Mouse (Mus musculus) embryonic facial prominence, embryonic 12.5 days (tissue): Measurements from ENCODE around the gene Copz1. TPM values are rescaled to one million over a fixed set of nuclear protein-coding genes. Genes with fewer than 3 reads are reported as not detected.

Experiments used
- ATAC-seq: fragments of 200-750 bp; cut with Nextera tagmentation; 2 replicates; pipeline ENCODE4 v1.8.0; 2017; ENCODE audit not compliant: insufficient number of reproducible peaks, insufficient read depth, low FRiP score, low TSS enrichment
- H3K27ac ChIP-seq: fragments of 300-500 bp; sonication (generic); 2 replicates; pipeline ENCODE4 v1.5.1; 2016; ENCODE audit warnings: mild to moderate bottlenecking
- H3K27me3 ChIP-seq: fragments of 300-500 bp; sonication (generic); 2 replicates; pipeline ENCODE4 v1.6.1; 2016; ENCODE audit warnings: mild to moderate bottlenecking, moderate library complexity
- H3K36me3 ChIP-seq: fragments of 300-500 bp; sonication (generic); 2 replicates; pipeline ENCODE4 v1.6.1; 2016; ENCODE audit warnings: mild to moderate bottlenecking
- H3K4me1 ChIP-seq: fragments of 300-500 bp; sonication (generic); 2 replicates; pipeline ENCODE4 v1.6.1; 2016
- H3K4me2 ChIP-seq: fragments of 300-500 bp; sonication (generic); replicated peaks from 2 replicates; pipeline ENCODE4 v1.6.1; 2016; ENCODE audit warnings: mild to moderate bottlenecking, moderate library complexity
- H3K4me3 ChIP-seq: fragments of 300-500 bp; sonication (generic); 2 replicates; pipeline ENCODE4 v1.5.1; 2016; ENCODE audit warnings: mild to moderate bottlenecking
- H3K9ac ChIP-seq: fragments of 300-500 bp; sonication (generic); 2 replicates; pipeline ENCODE4 v1.6.1; 2016; ENCODE audit warnings: mild to moderate bottlenecking, moderate library complexity
- H3K9me3 ChIP-seq: fragments of 300-500 bp; sonication (generic); 2 replicates; pipeline ENCODE4 v1.6.1; 2016; ENCODE audit warnings: mild to moderate bottlenecking, moderate library complexity
- WGBS: fragments of 180-500 bp; shearing (Covaris S2); methylation state at CpG from one replicate; pipeline ENCODE4 v1.1.7; 2016; 5-methylcytosine and 5-hydroxymethylcytosine counted together
- polyA plus RNA-seq: library from polyadenylated mRNA; unstranded; fragments of >200 nt; fragmentation: Nextera tagmentation; extraction: Ambion mirVana; gene quantifications from 2 replicates; pipeline ENCODE4 v1.2.1, GENCODE M21; 2016

The Copz1 gene
- polyA plus RNA-seq: 257 and 268 TPM in 2 replicates

DNA sequence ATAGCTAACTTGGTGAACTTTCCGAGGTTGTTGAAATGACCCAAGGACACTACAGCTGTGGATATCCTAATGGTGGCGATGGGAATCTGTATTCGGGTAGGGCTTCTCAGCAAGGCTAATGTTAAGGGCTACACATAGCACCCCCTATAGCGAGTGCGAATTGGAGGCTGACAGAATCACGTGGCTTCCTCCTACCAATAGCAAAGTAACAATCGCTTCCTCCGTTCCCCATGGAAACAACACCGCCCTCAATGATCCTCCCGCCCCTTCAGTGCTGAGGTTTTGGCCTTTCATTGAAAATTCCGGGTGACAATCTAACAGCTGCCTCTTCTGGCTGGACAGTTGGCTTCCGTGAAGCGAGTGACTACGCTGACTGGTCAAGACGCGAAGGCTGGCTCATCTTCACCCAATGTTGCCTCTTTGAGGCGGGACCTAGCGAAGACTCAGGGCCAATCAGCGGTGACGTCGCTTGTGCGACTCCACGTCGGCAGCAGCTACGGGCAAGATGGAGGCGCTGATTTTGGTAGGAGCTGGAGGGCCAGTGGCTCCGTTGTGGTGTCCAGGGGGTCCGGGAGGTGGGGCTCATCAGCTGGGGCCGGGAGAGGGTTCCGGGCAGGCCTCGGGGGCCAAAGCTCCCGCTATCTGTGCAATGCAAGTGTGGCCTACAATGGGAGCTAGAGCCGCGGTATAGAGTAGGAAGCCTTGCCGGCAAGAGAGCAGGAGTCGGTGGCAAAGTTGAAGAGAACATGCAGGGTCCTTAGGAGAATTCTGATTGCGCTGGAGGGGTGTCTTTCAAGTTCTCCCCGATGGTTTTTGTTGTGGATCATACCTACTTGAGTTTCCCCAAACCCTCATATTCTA is at the start of gene Copz1:
TSS of gene Copz1 (plus strand) at position 296 of the 861 bp plus-strand sequence.
- H3K27ac ChIP-seq: peak within 1 kb of the TSS; percentile 48; the same call in 1 of the 2 replicates

DNA sequence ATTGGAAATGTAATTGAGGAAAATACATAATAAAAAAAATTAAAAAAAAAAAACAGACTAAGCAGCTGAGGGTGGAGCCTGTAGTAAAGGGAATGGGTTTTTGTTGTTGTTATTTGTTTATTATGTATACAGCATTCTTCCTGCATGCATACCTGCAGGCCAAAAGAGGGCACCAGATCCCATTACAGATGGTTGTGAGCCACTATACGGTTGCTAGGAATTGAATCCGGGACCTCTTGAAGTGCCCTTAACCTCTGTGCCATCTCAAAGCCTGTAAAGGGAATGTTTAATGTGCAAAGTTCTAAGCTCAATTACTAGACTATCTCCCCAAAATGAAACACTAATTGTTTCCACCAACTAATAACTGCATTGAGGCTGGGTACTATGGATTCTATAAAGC is 48.4 kb upstream of the Copz1 start:
- Histone ChIP-seq H3K36me3 (no peaks in the 10 kb centered on the region), H3K9ac (no peak overlapping the region), H3K4me3 (no peak overlapping the region), H3K4me2 (no peak overlapping the region), H3K4me1 (peaks cover 17% of the 10 kb centered on the region), H3K27ac (no peak overlapping the region), H3K27me3 (no peaks in the 10 kb centered on the region), H3K9me3 (no peaks in the 10 kb centered on the region)
- ATAC-seq: no peak
- 80% methylated on average over 2 of the region's 2 CpGs for WGBS

More for the DNA sequence above, at the start of gene Copz1:
- H3K4me2 ChIP-seq: peak within 1 kb of the TSS; percentile 60
- H3K9ac ChIP-seq: peak within 1 kb of the TSS; percentile 79
- 0 out of 2 replicates have a peak, but pooled peaks cover under 1% of the 10 kb centered on the region for H3K4me1 ChIP-seq
- ATAC-seq: peak; percentile 99
- 0% methylated on average over 38 of the region's 38 CpGs for WGBS
- H3K9me3 ChIP-seq: no peaks in the 10 kb centered on the region
- no peaks in the 10 kb centered on the region for H3K27me3 ChIP-seq
- H3K36me3 ChIP-seq: no peaks in the 10 kb centered on the region
- peak within 1 kb of the TSS; percentile 88 for H3K4me3 ChIP-seq

GRCm38 (mm10) chr15:103227022-103227421 is 45.5 kb upstream of the Copz1 start:
- Histone ChIP-seq H3K9me3 (no peaks in the 10 kb centered on the region), H3K27me3 (no peaks in the 10 kb centered on the region), H3K36me3 (no peaks in the 10 kb centered on the region), H3K27ac (no peak overlapping the region), H3K4me1 (0 out of 2 replicates have a peak, but pooled peaks cover 6% of the 10 kb centered on the region), H3K9ac (no peak overlapping the region), H3K4me2 (no peak overlapping the region), H3K4me3 (no peak overlapping the region)
- ATAC-seq: no peak
- WGBS: 88% methylated on average over 3 of the region's 3 CpGs

DNA sequence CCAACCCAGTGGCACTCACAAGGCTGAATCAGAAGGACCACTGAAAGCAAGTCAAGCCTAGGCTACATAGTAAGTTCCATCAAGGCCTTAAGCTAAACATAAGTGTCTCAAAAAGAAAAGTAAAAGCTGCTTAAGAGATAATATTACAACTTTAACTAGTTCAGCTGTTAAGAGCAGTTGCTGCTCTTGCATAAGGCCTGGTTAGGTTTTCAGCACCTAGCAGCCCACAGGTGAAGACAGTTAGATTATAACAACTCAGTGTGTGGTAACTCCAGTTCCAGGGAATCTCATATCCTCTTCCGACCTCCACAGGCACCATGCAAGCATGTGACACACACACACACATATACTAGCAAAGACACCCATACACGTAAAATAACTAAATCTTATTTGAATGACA is 44.9 kb upstream of the Copz1 start:
- no peak overlapping the region for H3K4me3 ChIP-seq
- 0 out of 2 replicates have a peak, but pooled peaks cover 6% of the 10 kb centered on the region for H3K4me1 ChIP-seq
- no peaks in the 10 kb centered on the region for H3K36me3 ChIP-seq
- no peaks in the 10 kb centered on the region for H3K9me3 ChIP-seq
- ATAC-seq: no peak
- no peak overlapping the region for H3K27ac ChIP-seq
- H3K27me3 ChIP-seq: no peaks in the 10 kb centered on the region
- 78% methylated on average over 2 of the region's 2 CpGs for WGBS
- H3K9ac ChIP-seq: no peak overlapping the region
- H3K4me2 ChIP-seq: no peak overlapping the region

DNA sequence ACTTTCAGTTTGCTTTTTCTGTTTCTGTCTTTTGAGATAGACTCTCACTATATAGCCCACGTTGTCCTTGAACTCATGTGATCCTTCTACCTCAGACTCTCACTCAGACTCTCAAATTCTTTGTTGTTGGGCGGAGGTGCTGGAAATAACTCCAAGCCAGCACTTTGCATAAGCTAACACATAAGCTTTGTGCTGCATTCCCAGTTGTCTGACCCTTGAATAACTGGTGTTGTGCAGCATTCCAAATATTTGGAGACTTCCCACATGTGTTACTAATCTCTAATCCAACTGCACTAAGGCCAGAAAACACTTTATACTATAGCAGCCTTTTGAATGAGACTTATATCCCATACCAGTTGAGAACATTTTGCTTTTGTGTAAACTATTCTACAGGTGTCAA is 43.6 kb upstream of the Copz1 start:
- Histone ChIP-seq H3K9ac (no peak overlapping the region), H3K4me3 (no peak overlapping the region), H3K36me3 (no peaks in the 10 kb centered on the region), H3K27me3 (no peaks in the 10 kb centered on the region), H3K9me3 (no peaks in the 10 kb centered on the region), H3K4me1 (0 out of 2 replicates have a peak, but pooled peaks cover 6% of the 10 kb centered on the region), H3K4me2 (no peak overlapping the region), H3K27ac (no peak overlapping the region)
- no peak for ATAC-seq
- WGBS: 78% methylated on average over 2 of the region's 2 CpGs

GRCm38 (mm10) chr15:103233119-103233518 is 39.4 kb upstream of the Copz1 start:
- Histone ChIP-seq H3K9me3 (no peaks in the 10 kb centered on the region), H3K4me1 (peaks cover 8% of the 10 kb centered on the region; the same call in 1 of the 2 replicates), H3K27me3 (no peaks in the 10 kb centered on the region), H3K36me3 (peaks cover 16% of the 10 kb centered on the region), H3K9ac (no peak overlapping the region), H3K4me2 (no peak overlapping the region), H3K27ac (no peak overlapping the region), H3K4me3 (no peak overlapping the region)
- no peak for ATAC-seq
- 88% methylated on average over 2 of the region's 2 CpGs for WGBS

- peaks cover 24% of the 10 kb centered on the region for H3K36me3 ChIP-seq
- ATAC-seq: no peak
These were observed 35.2 kb upstream of the Copz1 start for GRCm38 (mm10) chr15:103237295-103237694.

GRCm38 (mm10) chr15:103239130-103239684 is 33.3 kb upstream of the Copz1 start:
- peak; percentile 89 for ATAC-seq

More at GRCm38 (mm10) chr15:103237295-103237694, 35.2 kb upstream of the Copz1 start:
- no peak overlapping the region for H3K4me2 ChIP-seq
- H3K9me3 ChIP-seq: no peaks in the 10 kb centered on the region
- no peaks in the 10 kb centered on the region for H3K27me3 ChIP-seq
- H3K9ac ChIP-seq: no peak overlapping the region
- no peak overlapping the region for H3K4me3 ChIP-seq
- H3K4me1 ChIP-seq: peaks cover 7% of the 10 kb centered on the region; the same call in 1 of the 2 replicates
- WGBS: 93% methylated on average over 7 of the region's 7 CpGs
- H3K27ac ChIP-seq: no peak overlapping the region

GRCm38 (mm10) chr15:103239685-103240159 is 32.8 kb upstream of the Copz1 start, which contains the start of gene Cbx5:
Gene Cbx5 (minus strand): TSS chr15:103239816.
- H3K4me3 ChIP-seq: peak within 1 kb of the TSS; percentile 61
- H3K27me3 ChIP-seq: no peaks in the 10 kb centered on the region
- H3K36me3 ChIP-seq: peaks cover 38% of the 10 kb centered on the region
- peak within 1 kb of the TSS; percentile 94 for H3K4me2 ChIP-seq
- H3K9ac ChIP-seq: peak within 1 kb of the TSS; percentile 87
- under 1% methylated on average over 39 of the region's 39 CpGs for WGBS
- no peaks in the 10 kb centered on the region for H3K9me3 ChIP-seq
- H3K4me1 ChIP-seq: peaks cover 23% of the 10 kb centered on the region
- H3K27ac ChIP-seq: peak within 1 kb of the TSS; percentile 94
- ATAC-seq: peak; percentile 91

More at GRCm38 (mm10) chr15:103239130-103239684, 33.3 kb upstream of the Copz1 start:
- Histone ChIP-seq H3K9ac (peak overlapping the region; percentile 87), H3K4me2 (peak overlapping the region; percentile 58), H3K9me3 (no peaks in the 10 kb centered on the region), H3K27ac (peak overlapping the region; percentile 94), H3K36me3 (peaks cover 41% of the 10 kb centered on the region), H3K4me3 (peak overlapping the region; percentile 61), H3K27me3 (no peaks in the 10 kb centered on the region), H3K4me1 (peaks cover 23% of the 10 kb centered on the region)
- under 1% methylated on average over 25 of the region's 26 CpGs for WGBS

DNA sequence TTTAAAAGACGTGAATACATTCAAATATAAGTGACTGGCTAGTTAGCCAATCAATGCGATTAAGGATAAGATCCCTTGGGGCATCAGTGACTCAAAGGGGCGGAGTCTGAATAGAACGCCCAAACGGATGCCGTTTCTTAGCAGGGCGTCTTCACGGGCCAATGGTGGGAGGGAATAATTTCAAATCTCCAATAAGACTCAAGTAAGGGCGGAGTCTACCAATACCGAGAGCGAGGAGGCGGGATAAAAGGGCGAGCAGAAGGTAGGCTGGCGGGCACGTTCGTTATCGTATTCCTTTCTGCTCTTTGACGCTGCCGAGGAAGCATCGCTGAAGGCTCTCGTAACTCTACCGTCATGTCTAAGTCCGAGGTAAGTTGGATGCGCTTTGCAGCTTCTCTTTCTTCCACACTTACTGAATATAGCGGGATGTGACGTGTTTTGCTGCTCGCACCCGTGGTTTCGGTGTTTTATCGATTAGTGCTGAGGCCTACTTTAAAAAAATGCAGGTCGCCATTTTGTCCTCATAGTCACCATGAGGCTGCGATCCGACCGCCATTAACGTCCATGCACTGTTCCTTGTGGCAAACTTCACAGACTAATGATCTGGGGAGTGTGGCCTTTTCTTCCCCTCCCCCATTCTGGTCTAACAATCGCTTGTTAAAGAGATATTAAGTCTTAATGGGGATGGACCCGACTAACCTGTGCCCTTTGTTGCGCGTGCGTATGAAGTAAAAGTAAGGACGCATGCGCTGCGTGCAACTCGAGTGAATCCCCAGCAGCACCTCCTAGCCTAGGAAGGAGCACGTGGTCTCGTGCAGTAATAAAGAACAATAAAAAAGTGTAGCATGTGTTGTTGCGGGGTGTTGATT is 32.1 kb upstream of the Copz1 start, which contains the start of gene Hnrnpa1:
TSS of gene Hnrnpa1 (plus strand) at position 273 of the 869 bp plus-strand sequence.
- H3K4me1 ChIP-seq: peaks cover 23% of the 10 kb centered on the region
- WGBS: under 1% methylated on average over 47 of the region's 47 CpGs
- peak within 1 kb of the TSS; percentile 61 for H3K4me3 ChIP-seq
- peaks cover 33% of the 10 kb centered on the region for H3K36me3 ChIP-seq
- peak; percentile 90 for ATAC-seq
- H3K27ac ChIP-seq: peak within 1 kb of the TSS; percentile 94
- H3K27me3 ChIP-seq: no peaks in the 10 kb centered on the region
- no peaks in the 10 kb centered on the region for H3K9me3 ChIP-seq
- peak within 1 kb of the TSS; percentile 87 for H3K9ac ChIP-seq
- H3K4me2 ChIP-seq: peak within 1 kb of the TSS; percentile 94
